Mouse (Mus musculus) neural tube, embryonic 12.5 days (tissue): ENCODE results near the gene Tmed1. TPM values are rescaled to one million over a fixed set of nuclear protein-coding genes. Genes with fewer than 3 reads are reported as not detected.
"Not testable (repeated sequence)": the region's sequence is repeated elsewhere in the genome, so short reads cannot be mapped to it uniquely, and the experiment has no call there.

Source experiments
- ATAC-seq: fragments of 200-750 bp; cut with Nextera tagmentation; 2 replicates; pipeline ENCODE4 v1.8.0; 2017; ENCODE audit warnings: low read depth, mild to moderate bottlenecking, moderate TSS enrichment, moderate library complexity; ENCODE audit not compliant: low FRiP score
- H3K27ac ChIP-seq: fragments of 300-500 bp; sonication (generic); 2 replicates; pipeline ENCODE4 v1.5.1; 2016
- H3K27me3 ChIP-seq: fragments of 300-500 bp; sonication (generic); replicated peaks from 2 replicates; pipeline ENCODE4 v1.6.1; 2016; ENCODE audit warnings: mild to moderate bottlenecking
- H3K36me3 ChIP-seq: fragments of 300-500 bp; sonication (generic); 2 replicates; pipeline ENCODE4 v1.6.1; 2016; ENCODE audit warnings: mild to moderate bottlenecking
- H3K4me1 ChIP-seq: fragments of 300-500 bp; sonication (generic); 2 replicates; pipeline ENCODE4 v1.6.1; 2016
- H3K4me2 ChIP-seq: fragments of 300-500 bp; sonication (generic); replicated peaks from 2 replicates; pipeline ENCODE4 v1.6.1; 2016; ENCODE audit warnings: mild to moderate bottlenecking
- H3K4me3 ChIP-seq: fragments of 300-500 bp; sonication (generic); 2 replicates; pipeline ENCODE4 v1.5.1; 2016
- H3K9ac ChIP-seq: fragments of 300-500 bp; sonication (generic); 2 replicates; pipeline ENCODE4 v1.6.1; 2016; ENCODE audit warnings: mild to moderate bottlenecking
- H3K9me3 ChIP-seq: fragments of 300-500 bp; sonication (generic); 2 replicates; pipeline ENCODE4 v1.6.1; 2016; ENCODE audit warnings: mild to moderate bottlenecking
- WGBS: fragments of 180-500 bp; shearing (Covaris S2); methylation state at CpG from one replicate; pipeline ENCODE4 v1.1.7; 2016; 5-methylcytosine and 5-hydroxymethylcytosine counted together
- polyA plus RNA-seq: library from polyadenylated mRNA; unstranded; fragments of >200 nt; fragmentation: Nextera tagmentation; extraction: Ambion mirVana; gene quantifications from 2 replicates; pipeline ENCODE4 v1.2.1, GENCODE M21; 2016

Tmed1 gene
- polyA plus RNA-seq, 1 experiment from 2014 or later, result 69.1 TPM

DNA sequence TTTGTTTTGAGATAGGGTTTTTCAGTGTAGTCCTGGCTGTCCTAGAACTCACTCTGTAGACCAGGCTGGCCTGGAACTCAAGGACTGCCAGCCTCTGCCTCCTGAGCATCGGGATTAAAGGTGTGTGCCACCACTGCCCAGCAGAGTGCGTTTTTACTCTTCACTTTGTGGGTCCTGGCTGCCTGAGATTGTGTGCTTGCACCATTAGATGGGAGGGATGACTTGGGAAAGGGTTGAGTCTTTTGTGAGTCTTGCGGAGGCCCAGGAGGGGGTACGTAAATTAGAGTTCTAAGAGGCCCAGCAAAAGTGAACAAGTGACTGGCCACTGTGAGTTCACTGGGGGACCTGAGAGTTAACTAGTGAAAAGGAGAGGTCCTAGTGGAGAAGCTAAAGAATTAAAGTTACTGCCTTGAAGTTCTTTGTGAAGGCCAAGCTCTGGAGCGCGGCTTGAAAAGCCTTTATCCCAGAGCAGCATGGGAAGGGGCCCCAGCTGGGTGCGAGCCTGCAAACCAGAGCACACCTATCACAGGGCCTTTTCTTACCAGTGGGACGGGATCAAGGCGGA is 35.4 kb upstream of the Tmed1 start:
- H3K9ac ChIP-seq, result peak overlapping the region; percentile 64
- no peaks in the 10 kb centered on the region for H3K27me3 ChIP-seq
- H3K4me1 ChIP-seq, result peaks cover 22% of the 10 kb centered on the region
- peak overlapping the region; percentile 85 for H3K27ac ChIP-seq
- peak overlapping the region; percentile 73 for H3K4me2 ChIP-seq
- H3K9me3 ChIP-seq, result no peaks in the 10 kb centered on the region
- 6% methylated on average over 9 of the region's 9 CpGs for WGBS
- peak; percentile 38; the same call in 1 of the 2 replicates for ATAC-seq
- peak overlapping the region; percentile 83 for H3K4me3 ChIP-seq
- H3K36me3 ChIP-seq, result peaks cover 8% of the 10 kb centered on the region; the same call in 1 of the 2 replicates

GRCm38 (mm10) chr9:21542001-21542400 is 31.9 kb upstream of the Tmed1 start:
- WGBS, result 95% methylated on average over 2 of the region's 2 CpGs
- not testable (repeated sequence) for H3K27ac ChIP-seq, H3K9ac ChIP-seq, ATAC-seq, H3K36me3 ChIP-seq, H3K27me3 ChIP-seq, H3K9me3 ChIP-seq, H3K4me2 ChIP-seq, H3K4me3 ChIP-seq, H3K4me1 ChIP-seq

- H3K27me3 ChIP-seq, result no peaks in the 10 kb centered on the region
- peaks cover 6% of the 10 kb centered on the region for H3K4me1 ChIP-seq
- no peaks in the 10 kb centered on the region for H3K9me3 ChIP-seq
- H3K9ac ChIP-seq, result no peak overlapping the region
- ATAC-seq, result no peak
- no peak overlapping the region for H3K4me2 ChIP-seq
- H3K27ac ChIP-seq, result no peak overlapping the region
- H3K36me3 ChIP-seq, result 0 out of 2 replicates have a peak, but pooled peaks cover 2% of the 10 kb centered on the region
- 81% methylated on average over 7 of the region's 7 CpGs for WGBS
- H3K4me3 ChIP-seq, result no peak overlapping the region
These were observed 30.1 kb upstream of the Tmed1 start for GRCm38 (mm10) chr9:21539981-21540753.

DNA sequence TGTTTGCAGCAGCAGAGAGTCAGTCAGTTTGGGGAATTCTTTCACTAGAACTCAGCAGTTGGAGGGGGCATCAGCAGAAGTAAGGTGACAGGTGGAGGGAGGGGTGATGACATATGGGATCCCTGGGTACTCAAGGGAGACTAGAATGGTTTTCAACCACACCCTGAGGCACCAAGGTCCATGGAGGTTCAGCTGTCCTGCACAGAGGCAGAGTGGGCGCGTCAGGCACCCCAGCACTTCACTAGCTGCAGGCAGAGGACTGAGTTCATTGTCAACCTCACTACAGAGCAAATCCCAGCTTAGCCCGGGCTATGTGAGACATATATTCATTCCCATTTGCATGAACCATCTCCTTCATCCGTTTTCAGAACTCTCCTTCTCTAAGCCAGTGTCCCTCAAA is 27.0 kb upstream of the Tmed1 start:
- no peak for ATAC-seq
- H3K4me2 ChIP-seq, result no peak overlapping the region
- WGBS, result 71% methylated on average over 4 of the region's 4 CpGs

DNA sequence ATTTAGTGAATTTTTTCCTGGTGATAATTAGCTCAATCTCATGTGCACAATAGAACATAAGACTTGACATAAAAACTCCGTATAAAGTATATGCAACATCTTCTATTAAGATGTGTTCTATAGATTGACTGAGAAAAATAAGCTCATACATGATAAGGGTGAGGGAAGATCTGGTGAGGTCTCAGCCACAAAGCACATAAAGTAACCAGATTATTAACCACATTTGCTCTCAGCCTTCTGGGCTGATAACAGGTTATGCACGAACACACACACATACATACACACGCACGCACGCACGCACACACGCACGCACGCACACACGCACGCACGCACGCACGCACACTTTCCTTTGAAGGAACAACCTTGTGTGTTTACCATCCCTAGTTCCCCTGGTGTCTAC is 26.4 kb upstream of the Tmed1 start:
- H3K4me2 ChIP-seq, result no peak overlapping the region
- 96% methylated on average over 14 of the region's 14 CpGs for WGBS

More for the DNA sequence above, 27.0 kb upstream of the Tmed1 start:
- H3K9ac ChIP-seq, result no peak overlapping the region
- H3K4me3 ChIP-seq, result no peak overlapping the region
- no peaks in the 10 kb centered on the region for H3K27me3 ChIP-seq
- 0 out of 2 replicates have a peak, but pooled peaks cover 2% of the 10 kb centered on the region for H3K36me3 ChIP-seq
- no peaks in the 10 kb centered on the region for H3K9me3 ChIP-seq
- H3K27ac ChIP-seq, result no peak overlapping the region
- no peaks in the 10 kb centered on the region for H3K4me1 ChIP-seq

DNA sequence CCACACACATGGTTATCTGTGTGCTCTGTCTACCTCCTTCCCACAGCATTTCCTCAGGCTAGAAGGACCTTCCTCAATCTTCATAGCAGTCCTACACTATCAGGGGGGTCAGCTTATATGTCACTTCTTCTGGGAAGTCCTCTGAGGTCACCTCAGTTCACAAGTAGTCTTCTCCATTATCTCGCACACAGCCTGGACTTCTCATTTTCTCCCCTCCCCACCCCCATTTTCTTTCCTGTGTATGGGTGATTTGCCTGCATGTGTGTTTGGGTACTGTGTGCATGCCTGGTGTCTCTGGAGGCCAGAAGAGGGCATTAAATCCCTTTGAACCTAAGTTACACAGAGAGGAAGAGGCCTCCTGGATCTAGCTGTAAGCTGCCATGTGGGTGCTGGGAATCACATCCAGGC is 17.9 kb upstream of the Tmed1 start:
- Histone ChIP-seq H3K4me2 (no peak overlapping the region), H3K36me3 (no peaks in the 10 kb centered on the region; the same call in 1 of the 2 replicates), H3K27me3 (no peaks in the 10 kb centered on the region), H3K4me1 (no peaks in the 10 kb centered on the region), H3K4me3 (no peak overlapping the region), H3K27ac (no peak overlapping the region), H3K9me3 (no peaks in the 10 kb centered on the region), H3K9ac (no peak overlapping the region)
- WGBS, result 73% methylated on average over 1 of the region's 1 CpGs
- no peak for ATAC-seq

More for the DNA sequence above, 26.4 kb upstream of the Tmed1 start:
- Histone ChIP-seq H3K36me3 (0 out of 2 replicates have a peak, but pooled peaks cover 2% of the 10 kb centered on the region), H3K9ac (no peak overlapping the region), H3K4me1 (no peaks in the 10 kb centered on the region), H3K27ac (no peak overlapping the region), H3K27me3 (no peaks in the 10 kb centered on the region), H3K4me3 (no peak overlapping the region), H3K9me3 (no peaks in the 10 kb centered on the region)
- no peak for ATAC-seq

- Histone ChIP-seq H3K4me1 (no peaks in the 10 kb centered on the region), H3K4me2 (no peak overlapping the region), H3K9me3 (no peaks in the 10 kb centered on the region), H3K9ac (no peak overlapping the region), H3K4me3 (no peak overlapping the region), H3K27me3 (no peaks in the 10 kb centered on the region), H3K27ac (no peak overlapping the region), H3K36me3 (peaks cover under 1% of the 10 kb centered on the region; the same call in 1 of the 2 replicates)
- 92% methylated on average over 2 of the region's 2 CpGs for WGBS
- ATAC-seq, result no peak
These were observed 17.2 kb upstream of the Tmed1 start for GRCm38 (mm10) chr9:21527100-21527801.

- Histone ChIP-seq H3K27ac (no peak overlapping the region), H3K36me3 (peaks cover 3% of the 10 kb centered on the region; the same call in 1 of the 2 replicates), H3K27me3 (no peaks in the 10 kb centered on the region), H3K4me3 (no peak overlapping the region), H3K9ac (no peak overlapping the region), H3K4me1 (no peaks in the 10 kb centered on the region), H3K9me3 (no peaks in the 10 kb centered on the region), H3K4me2 (no peak overlapping the region)
- WGBS, result 94% methylated on average over 3 of the region's 3 CpGs
- ATAC-seq, result no peak
These were observed 16.5 kb upstream of the Tmed1 start for GRCm38 (mm10) chr9:21526634-21526944.

GRCm38 (mm10) chr9:21525937-21526633 is 16.0 kb upstream of the Tmed1 start, which contains the start of gene AB124611:
Gene AB124611 (plus strand): TSS chr9:21526176.
- Histone ChIP-seq H3K27ac (no peak within 1 kb of the TSS), H3K4me1 (no peaks in the 10 kb centered on the region), H3K9ac (no peak within 1 kb of the TSS), H3K27me3 (no peaks in the 10 kb centered on the region), H3K36me3 (peaks cover 3% of the 10 kb centered on the region; the same call in 1 of the 2 replicates), H3K4me3 (no peak within 1 kb of the TSS), H3K4me2 (no peak within 1 kb of the TSS), H3K9me3 (no peaks in the 10 kb centered on the region)
- ATAC-seq, result no peak
- 78% methylated on average over 14 of the region's 14 CpGs for WGBS

- no peak overlapping the region for H3K27ac ChIP-seq
- WGBS, result 85% methylated on average over 7 of the region's 7 CpGs
These were observed 15.3 kb upstream of the Tmed1 start for GRCm38 (mm10) chr9:21525142-21525936.

GRCm38 (mm10) chr9:21518690-21519089 is 8.6 kb upstream of the Tmed1 start:
- H3K27ac ChIP-seq, H3K9me3 ChIP-seq, H3K4me3 ChIP-seq, H3K4me2 ChIP-seq, H3K27me3 ChIP-seq, H3K36me3 ChIP-seq, H3K9ac ChIP-seq, ATAC-seq, H3K4me1 ChIP-seq: not testable (repeated sequence)
- 85% methylated on average over 6 of the region's 6 CpGs for WGBS

More at GRCm38 (mm10) chr9:21525142-21525936, 15.3 kb upstream of the Tmed1 start:
- H3K4me1 ChIP-seq, result no peaks in the 10 kb centered on the region
- ATAC-seq, result no peak
- no peak overlapping the region for H3K9ac ChIP-seq
- no peak overlapping the region for H3K4me3 ChIP-seq
- peaks cover 3% of the 10 kb centered on the region; the same call in 1 of the 2 replicates for H3K36me3 ChIP-seq
- H3K4me2 ChIP-seq, result no peak overlapping the region
- no peaks in the 10 kb centered on the region for H3K27me3 ChIP-seq
- no peaks in the 10 kb centered on the region for H3K9me3 ChIP-seq
